Mouse (Mus musculus) adrenal gland, adult 8-10 months (tissue): ENCODE results near the gene Ctsw. TPM values are rescaled to one million over a fixed set of nuclear protein-coding genes. Genes with fewer than 3 reads are reported as not detected.
A peak's percentile ranks its signal among the peaks of the same experiment; 100 is the strongest.
"Not testable (repeated sequence)": the region's sequence is repeated elsewhere in the genome, so short reads cannot be mapped to it uniquely, and the experiment has no call there.

ENCODE experiments used
- DNase-seq: peaks from one replicate; pipeline ENCODE4 v3.0.0; 2022
- total RNA-seq, 4 experiments: library from RNA; stranded (reverse); gene quantifications; 2 replicates each; pipeline ENCODE4 v1.2.4; 2022

Gene Ctsw
- 1 to 10 TPM; 1.1 to 2.2 (median 1.6) TPM for total RNA-seq

DNA sequence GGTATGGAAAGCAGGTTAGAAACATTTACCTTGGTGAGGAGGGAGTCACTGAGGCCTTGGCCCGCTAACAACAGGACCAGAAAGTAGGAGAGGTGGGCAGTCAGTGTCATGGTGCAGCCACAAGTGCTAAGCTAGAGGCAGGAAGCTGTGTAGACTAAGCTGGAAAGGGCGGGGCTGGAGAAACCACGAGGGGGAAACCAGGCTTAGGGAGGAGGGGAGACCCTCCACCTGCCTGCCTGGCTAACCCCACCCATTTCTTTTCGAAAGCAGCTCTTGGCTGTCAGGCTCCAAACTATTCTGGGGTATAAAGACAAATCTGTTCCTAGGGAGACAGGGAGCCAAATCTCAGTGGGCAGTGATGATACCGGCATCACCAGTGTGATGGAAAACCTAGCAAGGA, at the start of gene Ctsw:
TSS of gene Ctsw (minus strand) at position 134 of the 400 bp plus-strand sequence.
- no peak for DNase-seq

- DNase-seq = no peak
Observed at GRCm38 (mm10) chr19:5516906-5517505, 48.7 kb upstream of the Ctsw start.

DNA sequence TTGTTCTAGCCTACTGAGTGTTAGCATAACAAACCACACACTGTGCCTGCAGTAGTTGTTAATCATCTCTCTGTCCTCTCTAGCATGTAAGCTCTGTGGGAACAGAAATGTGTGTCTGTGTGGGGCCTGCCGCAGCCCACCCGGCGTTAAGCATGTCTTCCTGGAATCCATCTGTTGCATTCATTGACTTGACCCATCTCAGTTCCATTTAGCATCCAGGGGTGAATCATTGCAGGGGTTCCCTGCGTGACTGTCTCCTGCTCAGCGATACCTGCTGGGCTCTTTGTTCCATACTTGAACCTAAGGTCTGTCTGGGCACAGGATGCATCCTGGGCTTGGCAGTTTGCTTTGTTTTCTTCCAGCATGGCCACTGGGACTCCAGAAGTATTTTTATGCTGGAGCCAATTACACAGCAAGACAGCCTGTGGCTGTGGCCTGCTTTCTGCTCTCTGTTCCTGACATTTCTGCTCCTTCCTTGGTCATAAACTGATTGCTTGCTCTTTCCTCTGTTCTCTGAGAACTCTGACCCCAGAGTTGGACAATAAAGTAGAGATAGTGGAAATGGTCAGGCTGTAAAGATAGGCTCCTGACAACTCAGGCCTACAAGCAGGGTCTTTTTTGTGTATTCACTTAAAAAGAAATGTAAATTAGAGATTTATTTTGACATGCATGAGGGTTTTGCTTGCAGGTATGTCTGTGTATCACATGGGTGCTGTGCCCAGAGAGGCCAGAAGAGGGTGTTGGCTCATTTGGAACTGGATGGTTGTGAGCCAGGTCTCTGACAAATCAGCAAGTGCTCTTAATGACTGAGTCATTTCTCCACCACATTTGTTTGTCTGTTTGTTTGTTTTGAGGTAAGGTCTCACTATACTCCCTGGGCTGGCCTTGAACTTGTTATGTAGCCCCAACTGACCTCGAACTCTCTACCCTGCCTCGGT, 47.8 kb upstream of the Ctsw start:
- DNase-seq = no peak

- no peak for DNase-seq
Observed at GRCm38 (mm10) chr19:5513005-5513349, 44.7 kb upstream of the Ctsw start.

- DNase-seq = no peak
Observed at GRCm38 (mm10) chr19:5512091-5513004, 44.0 kb upstream of the Ctsw start.

DNA sequence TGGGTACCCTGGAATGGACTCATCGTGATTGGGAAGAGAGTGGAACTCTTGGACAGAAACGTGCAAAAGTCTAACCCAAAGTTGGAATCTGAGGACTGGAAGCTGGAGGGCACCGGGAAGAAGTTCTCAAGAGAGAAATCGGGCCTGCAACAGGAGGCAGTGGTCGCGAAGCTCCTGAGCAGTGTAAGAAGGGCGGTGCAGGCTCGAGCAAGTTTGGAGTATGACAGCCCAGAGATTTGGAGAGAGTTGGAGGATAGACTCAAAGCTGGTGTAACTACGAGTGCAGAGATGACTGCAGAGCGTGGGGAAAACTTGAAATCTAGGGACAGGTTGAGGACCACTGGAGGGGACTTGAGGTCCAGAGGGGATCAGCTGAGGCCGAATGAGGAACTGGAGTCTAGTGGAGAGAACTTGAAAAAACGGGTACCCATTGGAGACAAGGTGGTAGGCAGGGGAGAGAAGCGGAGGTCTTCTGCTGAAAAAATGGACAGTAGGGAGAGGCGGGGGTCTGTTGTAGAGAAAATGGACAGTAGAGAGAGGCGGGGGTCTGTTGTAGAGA, 42.8 kb upstream of the Ctsw start:
- DNase-seq = no peak

DNA sequence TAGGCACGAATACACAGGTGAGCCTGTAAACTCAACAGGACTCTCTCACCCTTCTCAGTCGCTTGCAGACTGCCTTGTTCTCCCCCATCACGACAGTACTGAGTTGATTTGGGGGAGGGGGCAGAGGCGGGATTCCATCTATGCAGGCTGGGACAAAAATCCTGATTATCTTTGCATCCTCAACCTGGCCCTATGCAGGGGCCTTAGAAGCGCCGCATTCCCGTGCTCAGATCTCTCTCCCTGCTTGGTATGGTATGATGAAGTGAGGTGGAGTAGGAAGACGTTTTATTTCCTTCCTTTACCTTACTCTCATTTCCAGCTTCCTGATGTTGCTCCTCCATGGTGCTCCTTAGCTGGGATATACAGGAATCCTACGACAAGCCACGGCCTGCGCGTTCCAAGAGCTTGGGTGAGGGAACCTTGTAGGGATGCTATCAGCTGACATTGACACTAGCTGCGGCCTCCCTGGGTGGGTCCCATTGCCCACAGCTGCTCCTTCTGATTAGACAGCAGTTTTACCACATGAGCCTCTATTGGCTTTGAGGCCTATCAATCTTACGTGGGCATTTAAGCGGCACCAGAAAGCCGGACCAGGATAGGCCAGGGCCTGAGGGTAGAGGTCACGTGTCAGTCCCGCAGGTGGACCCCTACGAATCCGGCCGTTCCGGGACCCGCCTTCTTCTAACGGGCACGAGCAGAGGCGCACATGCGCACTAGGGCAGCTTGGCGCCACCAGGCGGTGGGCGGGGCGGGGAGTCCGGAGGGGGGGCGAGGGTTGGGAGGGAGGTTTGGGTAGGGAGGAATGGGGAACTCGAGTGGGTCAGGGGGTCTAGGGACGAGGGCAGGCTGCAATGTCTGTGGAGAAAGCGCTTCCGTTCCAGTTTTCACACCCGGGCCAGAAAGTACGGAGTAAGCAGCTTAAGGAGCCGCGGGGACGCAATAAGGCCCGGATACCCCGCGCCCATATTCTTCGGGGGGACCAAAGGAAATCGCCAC, 42.0 kb upstream of the Ctsw start, which contains the start of gene Snx32:
TSS of gene Snx32 (minus strand) at position 508 of the 996 bp plus-strand sequence.
- peak; percentile 99 for DNase-seq

DNA sequence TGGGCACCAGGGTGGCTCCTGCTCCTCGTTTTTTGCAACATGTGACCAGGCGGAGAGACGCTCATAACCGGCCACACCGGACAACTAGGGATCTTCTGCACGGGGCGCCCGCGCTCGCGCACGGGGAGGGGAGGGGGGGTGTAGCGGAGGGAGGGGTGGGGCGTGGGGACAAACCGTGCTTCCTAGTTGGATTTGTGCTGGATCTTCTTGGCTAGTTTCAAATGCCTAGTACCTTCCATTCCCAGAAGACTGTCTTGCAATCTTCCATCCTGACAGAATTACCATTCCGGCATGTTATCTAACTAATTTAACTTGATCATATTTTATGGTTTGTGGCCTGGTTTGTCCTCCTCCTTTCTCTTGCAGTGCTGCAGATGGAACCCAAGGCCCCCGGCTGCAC, 35.4 kb upstream of the Ctsw start, which contains the start of gene 1700020D05Rik:
TSS of gene 1700020D05Rik (minus strand) at position 101 of the 400 bp plus-strand sequence.
- DNase-seq = no peak

DNA sequence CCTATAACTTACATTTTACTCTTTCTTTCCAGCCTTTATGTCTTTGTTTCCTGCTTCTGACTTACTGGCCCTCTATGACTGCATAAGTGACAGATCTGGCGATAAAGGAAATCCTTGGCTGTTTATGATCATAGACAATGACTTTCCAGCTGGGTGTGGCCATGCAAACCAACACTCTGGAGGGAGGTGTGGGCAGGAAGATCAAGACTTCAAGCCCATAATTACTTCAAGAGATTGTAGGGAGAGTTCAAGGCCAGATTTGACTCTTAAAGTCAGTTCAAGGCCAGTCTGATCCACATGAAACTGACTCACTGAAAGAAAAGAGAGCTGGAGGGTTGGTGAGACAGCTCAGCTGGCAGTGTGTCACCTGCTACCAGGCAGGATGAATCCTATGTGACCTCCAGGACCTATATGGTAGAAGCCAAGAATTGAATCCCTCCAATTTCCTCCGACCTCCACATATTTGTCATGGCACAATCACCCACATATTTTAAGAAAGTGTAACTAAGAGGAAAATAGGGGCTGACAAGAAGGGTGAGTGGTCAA, 32.1 kb upstream of the Ctsw start:
- no peak for DNase-seq

DNA sequence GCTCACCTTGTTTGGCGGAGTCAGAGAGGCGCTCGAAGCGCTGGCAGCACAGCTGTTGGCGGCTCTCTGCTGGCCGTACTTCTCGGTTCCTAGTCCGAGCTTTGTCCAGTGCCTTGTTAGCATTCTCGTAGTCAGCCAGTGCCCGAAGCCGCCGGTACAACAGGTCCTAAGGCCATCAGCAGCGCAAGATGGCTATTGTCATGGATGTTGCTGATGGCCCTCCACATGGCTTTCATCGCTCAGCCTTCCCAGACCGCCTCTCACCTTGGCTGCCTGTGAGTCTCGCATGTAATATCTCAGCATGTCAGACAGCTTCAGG, 27.7 kb upstream of the Ctsw start:
- no peak for DNase-seq

- no peak for DNase-seq
Observed at GRCm38 (mm10) chr19:5495353-5496051, 27.2 kb upstream of the Ctsw start.

DNA sequence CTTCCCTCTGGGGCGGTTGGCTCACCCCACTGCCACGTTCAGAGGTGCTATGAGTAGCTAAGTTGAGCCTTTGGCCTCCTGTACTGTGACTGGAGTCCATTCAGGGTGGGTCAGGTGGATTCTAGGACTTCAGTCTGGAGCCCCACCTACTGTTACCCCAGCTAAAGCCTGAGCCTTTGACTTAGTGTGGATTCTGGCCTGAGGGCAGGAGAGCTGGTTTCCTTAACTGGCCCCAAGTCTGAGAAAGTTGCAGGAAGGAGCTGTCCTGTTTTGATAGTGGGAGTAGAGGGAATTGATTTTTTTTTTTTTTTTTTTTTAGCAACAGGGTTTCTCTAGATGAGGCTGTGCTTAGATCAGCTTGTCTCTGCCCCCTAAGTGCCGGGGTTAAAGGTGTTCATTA, 26.0 kb upstream of the Ctsw start:
- no peak for DNase-seq

- DNase-seq = not testable (repeated sequence)
Observed at GRCm38 (mm10) chr19:5493301-5493721, 25.0 kb upstream of the Ctsw start.

- no peak for DNase-seq
Observed at GRCm38 (mm10) chr19:5492641-5493040, 24.3 kb upstream of the Ctsw start.

- DNase-seq = peak; percentile 85
Observed at GRCm38 (mm10) chr19:5490898-5491708, 22.8 kb upstream of the Ctsw start.

DNA sequence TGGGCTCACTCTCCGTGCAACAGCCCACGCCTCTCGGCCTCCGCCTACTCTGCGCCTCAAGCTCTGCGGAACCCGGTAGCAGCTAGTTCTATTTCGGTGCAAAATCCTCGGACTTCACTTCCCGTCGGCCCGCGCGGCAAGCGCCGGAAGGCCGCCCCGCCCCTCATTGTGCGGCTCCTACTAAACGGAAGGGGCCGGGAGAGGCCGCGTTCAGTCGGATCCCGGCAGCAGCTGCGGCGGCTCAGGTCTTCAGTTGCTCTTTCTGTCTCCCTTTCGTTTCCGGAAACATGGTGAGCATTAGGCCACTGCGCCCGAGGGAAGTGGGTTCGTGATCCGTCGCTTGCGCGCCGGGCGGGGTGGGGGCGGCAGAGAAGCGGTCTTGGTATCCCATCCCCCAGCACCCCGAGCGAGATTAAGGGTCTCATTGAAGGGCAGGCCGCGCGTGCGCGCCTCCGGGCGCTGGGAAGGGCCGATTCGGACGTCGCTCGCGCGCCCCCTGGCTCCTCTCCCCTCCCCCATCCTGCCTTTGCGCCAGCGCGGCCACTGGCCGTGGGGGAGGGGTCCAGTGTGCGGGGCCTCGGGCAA, 22.1 kb upstream of the Ctsw start, which contains the start of gene Cfl1:
TSS of gene Cfl1 (plus strand) at position 143 of the 585 bp plus-strand sequence.
- DNase-seq = peak; percentile 94

DNA sequence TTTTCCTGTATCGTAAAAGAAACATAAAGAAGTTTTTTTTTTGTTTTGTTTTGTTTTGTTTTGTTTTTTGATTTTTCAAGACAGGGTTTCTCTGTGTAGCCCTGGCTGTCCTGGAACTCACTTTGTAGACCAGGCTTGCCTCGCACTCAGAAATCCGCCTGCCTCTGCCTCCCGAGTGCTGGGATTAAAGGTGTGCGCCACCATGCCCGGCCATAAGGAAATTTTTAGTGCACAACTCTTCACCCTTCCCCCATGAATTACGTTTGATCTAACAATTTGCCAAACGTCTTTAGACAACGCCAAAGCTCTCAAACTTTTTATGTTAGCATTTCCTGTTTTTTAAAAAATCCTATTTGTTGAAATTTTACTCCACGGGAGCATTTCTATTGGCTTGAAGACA, 21.4 kb upstream of the Ctsw start:
- not testable (repeated sequence) for DNase-seq

DNA sequence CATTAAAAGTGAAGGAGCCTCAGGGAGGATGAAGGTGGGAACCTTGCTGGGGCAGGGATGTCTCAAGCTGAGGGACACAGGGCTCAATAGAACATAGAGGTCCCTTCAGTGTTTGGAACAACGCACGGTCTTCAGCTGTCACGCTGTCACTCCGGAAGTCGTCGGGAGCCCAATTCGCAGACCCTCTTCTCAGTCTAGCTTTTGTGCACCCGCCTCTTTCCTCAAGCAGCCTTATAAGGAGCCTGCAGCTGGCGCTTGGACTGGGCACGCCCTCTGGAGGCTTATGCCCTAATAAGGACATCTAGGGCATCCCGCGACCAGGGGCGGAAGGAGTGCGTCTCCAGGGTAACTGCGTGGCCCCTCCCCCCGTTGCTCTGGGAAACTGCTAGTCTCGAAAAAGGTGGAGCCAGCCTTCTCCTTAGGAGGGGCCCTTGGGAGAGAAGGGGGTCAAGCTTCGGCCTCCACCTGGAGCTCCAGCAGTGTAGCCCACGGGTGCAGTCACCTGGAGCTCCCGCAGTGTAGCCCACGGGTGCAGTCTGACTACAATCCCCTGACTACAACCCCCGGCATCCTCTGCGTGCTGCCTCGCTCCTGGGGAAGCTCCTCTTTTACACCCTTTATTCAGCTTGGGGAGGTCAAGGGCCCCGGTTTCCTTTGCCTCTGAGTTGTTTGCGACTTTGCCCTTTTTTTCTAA, 20.7 kb upstream of the Ctsw start:
- DNase-seq = peak; percentile 96
